9 mouse cellular contexts compared by ENCODE assay signal in genomic region chr5:120490679-120491192, GRCm38 (mm10). TPM values are rescaled to one million over a fixed set of nuclear protein-coding genes. Genes with fewer than 3 reads are reported as not detected.
DNase-seq lines count a peak whose midpoint lies in the region; TF ChIP-seq lines count a peak whose summit lies in the region.
"Had no signal": no experiment of that assay in that cellular context is flagged by ENCODE, and none has a peak within 500 bp of the region (broad histone marks: within the 10 kb centered on the region; RNA-seq: fewer than 3 reads in every experiment).

No protein-coding gene starts in this region.

- H3K27ac ChIP-seq in left cerebral cortex, adult 2 months, result peak overlapping the region; percentile 55

- intact Hi-C loops in left cerebral cortex, adult 2 months (cut with DNase I), result no loop called here
- intact Hi-C loops in heart, postnatal 10 days (cut with DNase I), result no loop called here

- DNase-seq in left cerebral cortex, adult 2 months (ENCODE audit: extremely low spot score in 1 of 2, low spot score in 2 of 2), result peak in 1 of 2 experiments; percentile 47
- no peak for DNase-seq in left cerebral cortex, adult 9 months (ENCODE audit: low spot score in 2 of 2)
- DNase-seq in MN1 (ENCODE audit: low spot score), result peak; percentile 71
- DNase-seq in adrenal gland, postnatal 36 days, result peak; percentile 57 to 72
- peak; percentile 56 to 61 for DNase-seq in heart, postnatal 10 days
- peak; percentile 65 for DNase-seq in testis, postnatal 14 days (ENCODE audit: low spot score)
- no peak for DNase-seq in thymus, postnatal 0 days (ENCODE audit: low spot score)
- DNase-seq in embryo, embryonic 10.5 days (ENCODE audit: low spot score), result no peak

- no peak for TF ChIP-seq CTCF in left cerebral cortex, adult 2 months (IDR thresholded peaks at IDR 0.05)

- no peak overlapping the region for H3K4me3 ChIP-seq in left cerebral cortex, adult 2 months
- H3K4me3 ChIP-seq: megakaryocyte, embryonic 14.5 days had no signal

RNA-seq across cellular contexts. Expression of gene Plbd2, which starts 12.7 kb away (rescaled TPM):
- total RNA-seq in left cerebral cortex, adult 2 months (2021), result 10 to 100 TPM; 60.6 to 61.7 TPM
- total RNA-seq in adrenal gland, postnatal 36 days (2021), result 10 to 100 TPM; 86.9 to 87.9 TPM
- total RNA-seq in heart, postnatal 10 days (2021), result 10 to 100 TPM; 45.6 to 45.8 TPM
- 31.0 and 33.9 TPM in 2 replicates for polyA plus RNA-seq in thymus, postnatal 0 days (2015; fragmentation: Nextera tagmentation; extraction: Ambion mirVana)

RNA-seq across cellular contexts. Expression of gene Sds, which starts 14.4 kb away (rescaled TPM):
- total RNA-seq in left cerebral cortex, adult 2 months (2021), result under 1 TPM in 1 of 2 experiments, not detected in 1; 0.61 TPM
- 1 to 10 TPM in 1 of 2 experiments, not detected in 1; 1.3 TPM for total RNA-seq in adrenal gland, postnatal 36 days (2021)
- total RNA-seq in heart, postnatal 10 days (2021), result not detected
- polyA plus RNA-seq in thymus, postnatal 0 days (2015; fragmentation: Nextera tagmentation; extraction: Ambion mirVana), result 0.14 and 0.24 TPM in 2 replicates

RNA-seq across cellular contexts. Expression of gene Sdsl, which starts 18.1 kb away (rescaled TPM):
- total RNA-seq in left cerebral cortex, adult 2 months (2021), result 1 to 10 TPM; 5.3 to 7.4 TPM
- total RNA-seq in adrenal gland, postnatal 36 days (2021), result 10 to 100 TPM; 82.6 to 82.9 TPM
- total RNA-seq in heart, postnatal 10 days (2021), result 10 to 100 TPM in 1 of 2 experiments, 1 to 10 TPM in 1; 9.1 to 11.2 TPM
- 1.2 and 1.3 TPM in 2 replicates for polyA plus RNA-seq in thymus, postnatal 0 days (2015; fragmentation: Nextera tagmentation; extraction: Ambion mirVana)

RNA-seq across cellular contexts. Expression of gene Slc8b1, which starts 20.2 kb away (rescaled TPM):
- 1 to 10 TPM; 4.5 to 7.5 TPM for total RNA-seq in left cerebral cortex, adult 2 months (2021)
- total RNA-seq in adrenal gland, postnatal 36 days (2021), result 10 to 100 TPM; 29.0 to 45.6 TPM
- 10 to 100 TPM in 1 of 2 experiments, 1 to 10 TPM in 1; 8.3 to 12.6 TPM for total RNA-seq in heart, postnatal 10 days (2021)
- polyA plus RNA-seq in thymus, postnatal 0 days (2015; fragmentation: Nextera tagmentation; extraction: Ambion mirVana), result 4.6 and 5.0 TPM in 2 replicates

RNA-seq across cellular contexts. Expression of gene Lhx5, which starts 59.2 kb away (rescaled TPM):
- total RNA-seq in left cerebral cortex, adult 2 months (2021), result not detected
- total RNA-seq in adrenal gland, postnatal 36 days (2021), result not detected
- total RNA-seq in heart, postnatal 10 days (2021), result not detected
- polyA plus RNA-seq in thymus, postnatal 0 days (2015; fragmentation: Nextera tagmentation; extraction: Ambion mirVana), result 0.05 TPM in 1 of 2 replicates, not detected in the other

Comparison
In these comparisons a context has a peak if more than half of its experiments do, and no peak if none do; other contexts are left out.
1. DNase-seq: peak in MN1 (single experiment), adrenal gland, postnatal 36 days (2 of 2), heart, postnatal 10 days (2 of 2) and testis, postnatal 14 days (single experiment); none in left cerebral cortex, adult 9 months (0 of 2), thymus, postnatal 0 days (single experiment) and embryo, embryonic 10.5 days (single experiment).
2. RNA of gene Sdsl, which starts 18.1 kb away (total RNA-seq): 82.6 to 82.9 TPM in adrenal gland, postnatal 36 days; 9.1 to 11.2 TPM in heart, postnatal 10 days and 5.3 to 7.4 TPM in left cerebral cortex, adult 2 months; every median in the first group is over 4 times any median in the second.